In the genomic region with DNA sequence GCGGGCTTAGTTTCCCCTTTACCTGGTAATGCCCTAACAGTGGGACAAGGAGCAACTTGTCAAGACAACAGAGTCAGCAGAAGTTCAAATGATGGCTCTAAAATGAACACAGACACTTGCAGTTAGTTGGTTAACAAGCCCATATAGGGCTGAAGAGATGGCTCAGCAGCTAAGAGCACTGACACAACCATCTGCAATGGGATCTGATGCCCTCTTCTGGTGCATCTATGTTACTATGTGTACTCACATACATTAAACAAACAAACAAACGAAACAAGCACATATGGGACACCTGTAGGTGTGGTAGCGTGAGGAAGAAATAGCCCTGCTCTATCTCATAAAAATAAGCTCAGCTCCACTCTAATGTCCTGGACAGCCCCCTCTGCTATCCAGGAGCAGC, we compare ENCODE assay signal across 23 mouse cellular contexts. TPM values are rescaled to one million over a fixed set of nuclear protein-coding genes. Genes with fewer than 3 reads are reported as not detected.
DNase-seq lines count a peak whose midpoint lies in the region; ATAC-seq and TF ChIP-seq lines count a peak whose summit lies in the region.
"Had no signal": no experiment of that assay in that cellular context is flagged by ENCODE, and none has a peak within 500 bp of the region (broad histone marks: within the 10 kb centered on the region; RNA-seq: fewer than 3 reads in every experiment).

No protein-coding gene starts in this region.

- H3K4me3 ChIP-seq in intestine, postnatal 0 days (ENCODE audit: low read depth, low read length) = no peak overlapping the region
- no peak overlapping the region for H3K4me3 ChIP-seq in intestine, embryonic 16.5 days (ENCODE audit: low read length)
- H3K4me3 ChIP-seq in neural tube, embryonic 15.5 days (replicated peaks) = no peak overlapping the region
- H3K4me3 ChIP-seq: embryonic facial prominence, embryonic 12.5 days; erythroblast, embryonic 14.5 days; gastrocnemius, adult 2 months; heart, embryonic 13.5 days; liver, embryonic 13.5 days had no signal

- H3K9ac ChIP-seq in intestine, postnatal 0 days (ENCODE audit: low read depth, low read length) = no peak overlapping the region
- no peak overlapping the region for H3K9ac ChIP-seq in intestine, embryonic 16.5 days (ENCODE audit: low read depth, low read length)
- no peak overlapping the region for H3K9ac ChIP-seq in neural tube, embryonic 15.5 days (replicated peaks)
- H3K9ac ChIP-seq: embryonic facial prominence, embryonic 12.5 days; heart, embryonic 13.5 days; liver, embryonic 13.5 days had no signal

- no peaks in the 10 kb centered on the region for H3K27me3 ChIP-seq in intestine, postnatal 0 days (replicated peaks; ENCODE audit: control insufficient read depth, insufficient read depth, low read length)
- H3K27me3 ChIP-seq in intestine, embryonic 16.5 days (replicated peaks; ENCODE audit: control insufficient read depth, insufficient read depth, low read length) = no peaks in the 10 kb centered on the region
- no peaks in the 10 kb centered on the region for H3K27me3 ChIP-seq in neural tube, embryonic 15.5 days (replicated peaks)
- H3K27me3 ChIP-seq: embryonic facial prominence, embryonic 12.5 days; heart, embryonic 13.5 days had no signal

- H3K9me3 ChIP-seq in intestine, postnatal 0 days (ENCODE audit: control insufficient read depth) = no peaks in the 10 kb centered on the region
- 0 out of 2 replicates have a peak, but pooled peaks cover 1% of the 10 kb centered on the region for H3K9me3 ChIP-seq in intestine, embryonic 16.5 days (ENCODE audit: control insufficient read depth, low read length)
- no peaks in the 10 kb centered on the region for H3K9me3 ChIP-seq in neural tube, embryonic 15.5 days (replicated peaks)
- H3K9me3 ChIP-seq: embryonic facial prominence, embryonic 12.5 days; liver, embryonic 13.5 days had no signal

- no peak overlapping the region for H3K27ac ChIP-seq in intestine, postnatal 0 days (ENCODE audit: low read depth, low read length)
- H3K27ac ChIP-seq in intestine, embryonic 16.5 days (ENCODE audit: low read length) = no peak overlapping the region
- H3K27ac ChIP-seq in neural tube, embryonic 15.5 days (replicated peaks) = no peak overlapping the region
- H3K27ac ChIP-seq: embryonic facial prominence, embryonic 12.5 days; gastrocnemius, adult 2 months; heart, embryonic 13.5 days; liver, embryonic 13.5 days had no signal

- WGBS in intestine, postnatal 0 days = 69% methylated on average over 3 of the region's 3 CpGs
- 56% methylated on average over 3 of the region's 3 CpGs for WGBS in intestine, embryonic 16.5 days
- WGBS in neural tube, embryonic 15.5 days = 68% methylated on average over 3 of the region's 3 CpGs

- H3K36me3 ChIP-seq in intestine, postnatal 0 days (ENCODE audit: control insufficient read depth, insufficient read depth) = no peaks in the 10 kb centered on the region
- H3K36me3 ChIP-seq in intestine, embryonic 16.5 days (ENCODE audit: control insufficient read depth, insufficient read depth, low read length) = no peaks in the 10 kb centered on the region
- H3K36me3 ChIP-seq in neural tube, embryonic 15.5 days = no peaks in the 10 kb centered on the region
- H3K36me3 ChIP-seq: embryonic facial prominence, embryonic 12.5 days; heart, embryonic 13.5 days; liver, embryonic 13.5 days had no signal

- TF ChIP-seq CTCF in intestine, postnatal 0 days (IDR thresholded peaks at IDR 0.05; ENCODE audit: low read depth) = peak; percentile 55

- H3K4me1 ChIP-seq in intestine, postnatal 0 days (replicated peaks; ENCODE audit: control insufficient read depth, insufficient read depth, low read length) = no peaks in the 10 kb centered on the region
- H3K4me1 ChIP-seq in intestine, embryonic 16.5 days (ENCODE audit: control insufficient read depth, insufficient read depth, low read length) = no peaks in the 10 kb centered on the region
- no peaks in the 10 kb centered on the region for H3K4me1 ChIP-seq in neural tube, embryonic 15.5 days
- H3K4me1 ChIP-seq: heart, embryonic 13.5 days had no signal

- peak; percentile 46 for DNase-seq in 416B (ENCODE audit: low read depth)
- DNase-seq in CD4-positive helper T cell, adult 2 months (ENCODE audit: low read depth, low spot score) = peak; percentile 47
- DNase-seq in induced T-regulatory cell, adult 2 months (ENCODE audit: low read depth) = peak; percentile 61
- DNase-seq: adrenal gland, postnatal 10 days; cerebellum, adult 11 months; cerebellum, postnatal 10 days; gastrocnemius, adult 2 months; kidney, adult 9 months; kidney, postnatal 36 days; liver, embryonic 13.5 days; midbrain, embryonic 14.5 days; right cerebral cortex, adult 18-20 months; thymus, postnatal 14 days had no signal

- ATAC-seq in intestine, postnatal 0 days = no peak
- no peak for ATAC-seq in intestine, embryonic 16.5 days
- no peak for ATAC-seq in neural tube, embryonic 15.5 days (ENCODE audit: low FRiP score)
- no peak for ATAC-seq in cerebellum, adult (ENCODE audit: insufficient number of reproducible peaks, low FRiP score, low TSS enrichment)
- ATAC-seq: forebrain, embryonic 16.5 days had no signal

- no peak overlapping the region for H3K4me2 ChIP-seq in intestine, postnatal 0 days (replicated peaks; ENCODE audit: low read depth)
- no peak overlapping the region for H3K4me2 ChIP-seq in intestine, embryonic 16.5 days (ENCODE audit: low read depth, low read length)
- no peak overlapping the region for H3K4me2 ChIP-seq in neural tube, embryonic 15.5 days
- H3K4me2 ChIP-seq: embryonic facial prominence, embryonic 12.5 days; heart, embryonic 13.5 days; liver, embryonic 13.5 days had no signal

RNA-seq across cellular contexts. Expression of gene Pold4, which starts 10.7 kb away (rescaled TPM):
- polyA plus RNA-seq in intestine, postnatal 0 days (2015; fragmentation: Nextera tagmentation; extraction: Ambion mirVana) = 81.5 and 87.8 TPM in 2 replicates
- 46.7 and 52.9 TPM in 2 replicates for polyA plus RNA-seq in intestine, embryonic 16.5 days (2015; fragmentation: Nextera tagmentation; extraction: Ambion mirVana)
- polyA plus RNA-seq in neural tube, embryonic 15.5 days (2015; fragmentation: Nextera tagmentation; extraction: Ambion mirVana) = 24.7 and 28.0 TPM in 2 replicates

RNA-seq across cellular contexts. Expression of gene Ssh3, which starts 26.6 kb away (rescaled TPM):
- 18.1 and 18.5 TPM in 2 replicates for polyA plus RNA-seq in intestine, postnatal 0 days (2015; fragmentation: Nextera tagmentation; extraction: Ambion mirVana)
- polyA plus RNA-seq in intestine, embryonic 16.5 days (2015; fragmentation: Nextera tagmentation; extraction: Ambion mirVana) = 31.8 and 33.6 TPM in 2 replicates
- 19.8 TPM in 2 replicates for polyA plus RNA-seq in neural tube, embryonic 15.5 days (2015; fragmentation: Nextera tagmentation; extraction: Ambion mirVana)

RNA-seq across cellular contexts. Expression of gene AC109138.7, which starts 28.3 kb away (rescaled TPM):
- polyA plus RNA-seq in intestine, postnatal 0 days (2015; fragmentation: Nextera tagmentation; extraction: Ambion mirVana) = not detected in 2 replicates
- polyA plus RNA-seq in intestine, embryonic 16.5 days (2015; fragmentation: Nextera tagmentation; extraction: Ambion mirVana) = not detected in 2 replicates
- not detected in 2 replicates for polyA plus RNA-seq in neural tube, embryonic 15.5 days (2015; fragmentation: Nextera tagmentation; extraction: Ambion mirVana)
- polyA plus RNA-seq: embryonic facial prominence, embryonic 12.5 days; erythroblast, embryonic 14.5 days; forebrain, embryonic 16.5 days; heart, embryonic 13.5 days; limb, embryonic 11.5 days; liver, embryonic 13.5 days; lung, embryonic 16.5 days; midbrain, embryonic 14.5 days had no signal

RNA-seq across cellular contexts. Expression of gene Clcf1, which starts 28.4 kb away (rescaled TPM):
- polyA plus RNA-seq in intestine, postnatal 0 days (2015; fragmentation: Nextera tagmentation; extraction: Ambion mirVana) = 2.4 and 2.5 TPM in 2 replicates
- polyA plus RNA-seq in intestine, embryonic 16.5 days (2015; fragmentation: Nextera tagmentation; extraction: Ambion mirVana) = 5.9 TPM in 2 replicates
- polyA plus RNA-seq in neural tube, embryonic 15.5 days (2015; fragmentation: Nextera tagmentation; extraction: Ambion mirVana) = 0.78 and 2.2 TPM in 2 replicates
- polyA plus RNA-seq: erythroblast, embryonic 14.5 days had no signal

RNA-seq across cellular contexts. Expression of gene Ankrd13d, which starts 40.5 kb away (rescaled TPM):
- polyA plus RNA-seq in intestine, postnatal 0 days (2015; fragmentation: Nextera tagmentation; extraction: Ambion mirVana) = 2.0 and 2.4 TPM in 2 replicates
- polyA plus RNA-seq in intestine, embryonic 16.5 days (2015; fragmentation: Nextera tagmentation; extraction: Ambion mirVana) = 4.1 and 4.6 TPM in 2 replicates
- polyA plus RNA-seq in neural tube, embryonic 15.5 days (2015; fragmentation: Nextera tagmentation; extraction: Ambion mirVana) = 63.0 and 75.4 TPM in 2 replicates
